Mouse (Mus musculus) erythroblast, adult 5-6 weeks (primary cell): ENCODE results near the gene Man2a2. TPM values are rescaled to one million over a fixed set of nuclear protein-coding genes. Genes with fewer than 3 reads are reported as not detected.

Source experiments
- ATAC-seq: replicated peaks from 2 replicates; pipeline ENCODE4 v1.8.0; 2016; ENCODE audit warnings: moderate number of reproducible peaks, mild to moderate bottlenecking, moderate TSS enrichment, inconsistent platforms; ENCODE audit not compliant: poor library complexity, low FRiP score, severe bottlenecking
- total RNA-seq, 2 experiments: library from RNA; stranded (forward) in 1 of 2; stranded (reverse) in 1 of 2; fragments of 150-400 nt in 1 of 2; fragments of 200-764, 138-1000 nt in 1 of 2; gene quantifications; 2 replicates each; pipeline versions ENCODE4 v1.2.3 to v1.2.4; 2015 to 2017; ENCODE audit warnings: low replicate concordance in 2 of 2

Gene Man2a2
- total RNA-seq, 2 experiments from 2014 or later, result 4.5 to 7.5 TPM

GRCm38 (mm10) chr7:80373352-80373751 is 2.2 kb upstream of the Man2a2 start:
- no peak for ATAC-seq

- ATAC-seq, result no peak
Measured at GRCm38 (mm10) chr7:80372667-80373066, 1.5 kb upstream of the Man2a2 start.

- ATAC-seq, result no peak
Measured at GRCm38 (mm10) chr7:80372166-80372565, 991 bp upstream of the Man2a2 start.

- no peak for ATAC-seq
Measured at GRCm38 (mm10) chr7:80370649-80371040, 530 bp downstream of the Man2a2 start.

- ATAC-seq, result no peak
Measured at GRCm38 (mm10) chr7:80369967-80370431, 1.2 kb downstream of the Man2a2 start.

- no peak for ATAC-seq
Measured at GRCm38 (mm10) chr7:80369461-80369860, 1.7 kb downstream of the Man2a2 start.

- no peak for ATAC-seq
Measured at GRCm38 (mm10) chr7:80368635-80369421, 2.3 kb downstream of the Man2a2 start.

- ATAC-seq, result no peak
Measured at GRCm38 (mm10) chr7:80368009-80368408, 3.2 kb downstream of the Man2a2 start.

- no peak for ATAC-seq
Measured at GRCm38 (mm10) chr7:80367232-80367631, 3.9 kb downstream of the Man2a2 start.

- no peak for ATAC-seq
Measured at GRCm38 (mm10) chr7:80365759-80366158, 5.4 kb downstream of the Man2a2 start.

GRCm38 (mm10) chr7:80360435-80360834 is 10.7 kb downstream of the Man2a2 start:
- no peak for ATAC-seq

- ATAC-seq, result no peak
Measured at GRCm38 (mm10) chr7:80358039-80358438, 13.1 kb downstream of the Man2a2 start.

GRCm38 (mm10) chr7:80357156-80357555 is 14.0 kb downstream of the Man2a2 start:
- ATAC-seq, result no peak

- no peak for ATAC-seq
Measured at GRCm38 (mm10) chr7:80356351-80356750, 14.8 kb downstream of the Man2a2 start.

- ATAC-seq, result no peak
Measured at GRCm38 (mm10) chr7:80352920-80353319, 18.3 kb downstream of the Man2a2 start.

- ATAC-seq, result no peak
Measured at GRCm38 (mm10) chr7:80350808-80351207, 20.4 kb downstream of the Man2a2 start.

- ATAC-seq, result no peak
Measured at GRCm38 (mm10) chr7:80347670-80348586, 23.2 kb downstream of the Man2a2 start.

GRCm38 (mm10) chr7:80346830-80347229 is 24.3 kb downstream of the Man2a2 start:
- no peak for ATAC-seq

GRCm38 (mm10) chr7:80346173-80346572 is 25.0 kb downstream of the Man2a2 start:
- ATAC-seq, result no peak

- ATAC-seq, result no peak
Measured at GRCm38 (mm10) chr7:80343270-80344018, 27.7 kb downstream of the Man2a2 start.
